Mouse (Mus musculus) liver, embryonic 12.5 days (tissue): ENCODE measurements around the gene Rtn4ip1. TPM values are rescaled to one million over a fixed set of nuclear protein-coding genes. Genes with fewer than 3 reads are reported as not detected.

Source experiments
- ATAC-seq: fragments of 200-750 bp; cut with Nextera tagmentation; 2 replicates; pipeline ENCODE4 v1.8.0; 2017; ENCODE audit warnings: moderate number of reproducible peaks, mild to moderate bottlenecking, moderate library complexity
- H3K27ac ChIP-seq: fragments of 300-500 bp; sonication (generic); 2 replicates; pipeline ENCODE4 v1.5.1; 2016; ENCODE audit warnings: mild to moderate bottlenecking
- H3K27me3 ChIP-seq: fragments of 300-500 bp; sonication (generic); replicated peaks from 2 replicates; pipeline ENCODE4 v1.6.1; 2016; ENCODE audit warnings: mild to moderate bottlenecking, moderate library complexity
- H3K36me3 ChIP-seq: fragments of 300-500 bp; sonication (generic); 2 replicates; pipeline ENCODE4 v1.6.1; 2016; ENCODE audit warnings: mild to moderate bottlenecking, moderate library complexity
- H3K4me1 ChIP-seq: fragments of 300-500 bp; sonication (generic); 2 replicates; pipeline ENCODE4 v1.6.1; 2016
- H3K4me2 ChIP-seq: fragments of 300-500 bp; sonication (generic); 2 replicates; pipeline ENCODE4 v1.6.1; 2016; ENCODE audit warnings: mild to moderate bottlenecking, moderate library complexity
- H3K4me3 ChIP-seq: fragments of 300-500 bp; sonication (generic); 2 replicates; pipeline ENCODE4 v1.5.1; 2016; ENCODE audit warnings: mild to moderate bottlenecking, moderate library complexity
- H3K9ac ChIP-seq: fragments of 300-500 bp; sonication (generic); 2 replicates; pipeline ENCODE4 v1.6.1; 2016; ENCODE audit warnings: mild to moderate bottlenecking, moderate library complexity
- H3K9me3 ChIP-seq: fragments of 300-500 bp; sonication (generic); replicated peaks from 2 replicates; pipeline ENCODE4 v1.6.1; 2016; ENCODE audit warnings: mild to moderate bottlenecking, moderate library complexity
- WGBS: fragments of 180-500 bp; shearing (Covaris S2); methylation state at CpG from one replicate; pipeline ENCODE4 v1.1.7; 2016; ENCODE audit not compliant: insufficient replicate concordance; 5-methylcytosine and 5-hydroxymethylcytosine counted together
- polyA plus RNA-seq: library from polyadenylated mRNA; unstranded; fragments of >200 nt; fragmentation: Nextera tagmentation; extraction: Ambion mirVana; gene quantifications from 2 replicates; pipeline ENCODE4 v1.2.1, GENCODE M21; 2016

Rtn4ip1 gene
- polyA plus RNA-seq, 1 experiment from 2014 or later: 18.4 TPM

DNA sequence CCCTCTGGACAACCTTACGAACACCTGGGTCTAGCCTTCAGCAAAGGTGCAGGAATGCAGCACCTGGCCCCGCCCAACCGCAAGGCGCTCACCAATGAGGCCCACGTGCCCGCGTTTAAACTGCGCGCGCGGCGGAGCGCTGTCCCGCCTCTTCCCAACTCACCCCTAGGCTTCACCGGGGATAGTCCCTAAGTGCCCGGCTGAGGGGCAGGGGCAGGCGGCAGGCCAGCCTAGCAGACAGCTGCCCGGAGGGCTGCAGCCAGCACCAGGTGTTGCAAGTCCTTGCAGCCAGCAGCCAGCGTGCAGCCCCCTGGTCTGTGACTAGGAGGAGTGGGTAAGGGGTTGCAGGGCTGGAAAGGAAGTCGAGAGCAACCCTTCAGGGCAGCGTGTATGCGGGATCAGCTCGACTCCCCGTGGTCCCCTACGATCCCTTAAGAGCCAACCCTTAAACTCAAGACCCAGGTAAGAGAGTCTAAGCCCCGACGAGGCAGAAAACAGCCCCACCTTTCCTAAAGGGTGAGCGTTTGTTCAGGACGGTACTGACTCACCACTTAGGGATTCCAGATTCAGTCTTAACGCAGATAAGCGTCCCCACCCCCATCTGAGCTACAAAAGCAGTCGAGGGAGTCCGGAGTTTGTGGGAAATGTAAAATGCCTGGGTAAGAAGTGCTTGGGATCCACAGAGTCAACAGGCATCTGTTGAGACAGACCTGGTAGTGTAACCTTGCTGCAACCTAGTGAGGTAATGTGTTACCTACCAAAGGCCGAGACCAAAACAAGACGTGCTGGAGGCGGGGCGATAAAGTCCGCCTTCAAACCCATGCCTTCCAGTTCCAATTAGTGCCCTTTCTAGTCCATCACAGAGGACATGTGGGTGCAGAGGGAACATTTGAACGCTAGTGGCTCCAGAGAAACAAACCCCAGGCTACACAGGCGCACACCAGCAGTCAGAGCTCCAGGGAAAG is 104.4 kb downstream of the Rtn4ip1 start:
- no peaks in the 10 kb centered on the region for H3K36me3 ChIP-seq
- H3K27ac ChIP-seq: no peak overlapping the region
- H3K9ac ChIP-seq: no peak overlapping the region
- H3K27me3 ChIP-seq: peaks cover 85% of the 10 kb centered on the region
- peak overlapping the region; percentile 62 for H3K4me2 ChIP-seq
- ATAC-seq: no peak
- peaks cover 25% of the 10 kb centered on the region for H3K4me1 ChIP-seq
- H3K4me3 ChIP-seq: peak overlapping the region; percentile 39
- no peaks in the 10 kb centered on the region for H3K9me3 ChIP-seq
- 3% methylated on average over 40 of the region's 40 CpGs for WGBS

Other genes starting within 250 kb of the Rtn4ip1 start
- 12.0 and 12.7 TPM in 2 replicates for gene Qrsl1, start 62 bp upstream of the Rtn4ip1 start, polyA plus RNA-seq
- 0.30 and 0.36 TPM in 2 replicates for gene Crybg1, start 247.0 kb downstream of the Rtn4ip1 start, polyA plus RNA-seq